Mouse (Mus musculus): ENCODE measurements around the gene Nop16. TPM values are rescaled to one million over a fixed set of nuclear protein-coding genes. Genes with fewer than 3 reads are reported as not detected.

Nop16 gene
- polyA plus RNA-seq, 1 experiment from 2014 or later, result 60.6 TPM

- H3K27ac ChIP-seq (replicated peaks), result peak overlapping the region; percentile 74
- peak overlapping the region; percentile 97 for H3K4me2 ChIP-seq
- no peaks in the 10 kb centered on the region for H3K9me3 ChIP-seq
- WGBS, result 10% methylated on average over 13 of the region's 13 CpGs
- H3K4me3 ChIP-seq, result peak overlapping the region; percentile 87
- peaks cover 32% of the 10 kb centered on the region for H3K4me1 ChIP-seq
- 0 out of 2 replicates have a peak, but pooled peaks have one; percentile 3 for ATAC-seq (ENCODE audit: extremely low read depth, insufficient number of reproducible peaks, low FRiP score, low TSS enrichment)
- no peaks in the 10 kb centered on the region for H3K27me3 ChIP-seq (replicated peaks)
- peak overlapping the region; percentile 93 for H3K9ac ChIP-seq
- peaks cover 11% of the 10 kb centered on the region for H3K36me3 ChIP-seq
Observed at GRCm38 (mm10) chr13:54610613-54610971, 20.7 kb upstream of the Nop16 start.

GRCm38 (mm10) chr13:54609301-54609700 is 19.4 kb upstream of the Nop16 start:
- Histone ChIP-seq H3K9me3 (no peaks in the 10 kb centered on the region), H3K9ac (peak overlapping the region; percentile 54), H3K36me3 (peaks cover 17% of the 10 kb centered on the region), H3K4me2 (peak overlapping the region; percentile 97), H3K4me1 (peaks cover 32% of the 10 kb centered on the region), H3K27ac (replicated peaks) (0 out of 2 replicates have a peak overlapping the region, but pooled peaks have one; percentile 0), H3K4me3 (no peak overlapping the region), H3K27me3 (replicated peaks) (no peaks in the 10 kb centered on the region)
- ATAC-seq (ENCODE audit: extremely low read depth, insufficient number of reproducible peaks, low FRiP score, low TSS enrichment), result no peak
- WGBS, result 0% methylated on average over 1 of the region's 1 CpGs

- Histone ChIP-seq H3K4me3 (no peak overlapping the region), H3K27me3 (replicated peaks) (no peaks in the 10 kb centered on the region), H3K36me3 (peaks cover 17% of the 10 kb centered on the region), H3K4me1 (peaks cover 32% of the 10 kb centered on the region), H3K4me2 (peak overlapping the region; percentile 97), H3K9me3 (no peaks in the 10 kb centered on the region), H3K9ac (peak overlapping the region; percentile 54), H3K27ac (replicated peaks) (0 out of 2 replicates have a peak overlapping the region, but pooled peaks have one; percentile 0)
- ATAC-seq (ENCODE audit: extremely low read depth, insufficient number of reproducible peaks, low FRiP score, low TSS enrichment), result no peak
- WGBS, result 30% methylated on average over 8 of the region's 8 CpGs
Observed at GRCm38 (mm10) chr13:54608666-54609065, 18.8 kb upstream of the Nop16 start.

- WGBS, result 70% methylated on average over 3 of the region's 3 CpGs
- Histone ChIP-seq H3K27me3 (replicated peaks) (no peaks in the 10 kb centered on the region), H3K9me3 (no peaks in the 10 kb centered on the region), H3K36me3 (peaks cover 17% of the 10 kb centered on the region), H3K4me2 (no peak overlapping the region), H3K9ac (no peak overlapping the region), H3K4me1 (peaks cover 32% of the 10 kb centered on the region), H3K4me3 (no peak overlapping the region), H3K27ac (replicated peaks) (no peak overlapping the region)
- no peak for ATAC-seq (ENCODE audit: extremely low read depth, insufficient number of reproducible peaks, low FRiP score, low TSS enrichment)
Observed at GRCm38 (mm10) chr13:54608002-54608401, 18.1 kb upstream of the Nop16 start.

- Histone ChIP-seq H3K36me3 (peaks cover 17% of the 10 kb centered on the region), H3K27ac (replicated peaks) (no peak overlapping the region), H3K4me1 (peaks cover 32% of the 10 kb centered on the region), H3K27me3 (replicated peaks) (no peaks in the 10 kb centered on the region), H3K4me2 (no peak overlapping the region), H3K9ac (no peak overlapping the region), H3K4me3 (no peak overlapping the region), H3K9me3 (no peaks in the 10 kb centered on the region)
- WGBS, result 61% methylated on average over 5 of the region's 5 CpGs
- no peak for ATAC-seq (ENCODE audit: extremely low read depth, insufficient number of reproducible peaks, low FRiP score, low TSS enrichment)
Observed at GRCm38 (mm10) chr13:54607204-54607603, 17.3 kb upstream of the Nop16 start.

- ATAC-seq (ENCODE audit: extremely low read depth, insufficient number of reproducible peaks, low FRiP score, low TSS enrichment), result no peak
- peaks cover 23% of the 10 kb centered on the region for H3K4me1 ChIP-seq
- H3K27ac ChIP-seq (replicated peaks), result no peak overlapping the region
- no peaks in the 10 kb centered on the region for H3K27me3 ChIP-seq (replicated peaks)
- H3K4me2 ChIP-seq, result no peak overlapping the region
- 74% methylated on average over 5 of the region's 5 CpGs for WGBS
- no peak overlapping the region for H3K4me3 ChIP-seq
- H3K9ac ChIP-seq, result no peak overlapping the region
- peaks cover 17% of the 10 kb centered on the region for H3K36me3 ChIP-seq
- no peaks in the 10 kb centered on the region for H3K9me3 ChIP-seq
Observed at GRCm38 (mm10) chr13:54605426-54605825, 15.5 kb upstream of the Nop16 start.

GRCm38 (mm10) chr13:54604221-54604620 is 14.3 kb upstream of the Nop16 start:
- Histone ChIP-seq H3K36me3 (peaks cover 23% of the 10 kb centered on the region), H3K27ac (replicated peaks) (no peak overlapping the region), H3K27me3 (replicated peaks) (no peaks in the 10 kb centered on the region), H3K4me3 (no peak overlapping the region), H3K9me3 (no peaks in the 10 kb centered on the region), H3K9ac (no peak overlapping the region), H3K4me1 (peaks cover 11% of the 10 kb centered on the region), H3K4me2 (no peak overlapping the region)
- WGBS, result 70% methylated on average over 4 of the region's 4 CpGs
- no peak for ATAC-seq (ENCODE audit: extremely low read depth, insufficient number of reproducible peaks, low FRiP score, low TSS enrichment)

GRCm38 (mm10) chr13:54603501-54603900 is 13.6 kb upstream of the Nop16 start:
- Histone ChIP-seq H3K9ac (no peak overlapping the region), H3K36me3 (peaks cover 29% of the 10 kb centered on the region), H3K4me1 (peaks cover 4% of the 10 kb centered on the region), H3K4me3 (no peak overlapping the region), H3K4me2 (no peak overlapping the region), H3K27me3 (replicated peaks) (no peaks in the 10 kb centered on the region), H3K27ac (replicated peaks) (no peak overlapping the region), H3K9me3 (no peaks in the 10 kb centered on the region)
- no peak for ATAC-seq (ENCODE audit: extremely low read depth, insufficient number of reproducible peaks, low FRiP score, low TSS enrichment)

GRCm38 (mm10) chr13:54602639-54603111 is 12.8 kb upstream of the Nop16 start:
- H3K4me3 ChIP-seq, result no peak overlapping the region
- H3K36me3 ChIP-seq, result peaks cover 31% of the 10 kb centered on the region
- peaks cover 8% of the 10 kb centered on the region for H3K4me1 ChIP-seq
- H3K27ac ChIP-seq (replicated peaks), result no peak overlapping the region
- WGBS, result 59% methylated on average over 3 of the region's 3 CpGs
- no peak overlapping the region for H3K4me2 ChIP-seq
- no peaks in the 10 kb centered on the region for H3K27me3 ChIP-seq (replicated peaks)
- ATAC-seq (ENCODE audit: extremely low read depth, insufficient number of reproducible peaks, low FRiP score, low TSS enrichment), result no peak
- no peak overlapping the region for H3K9ac ChIP-seq
- H3K9me3 ChIP-seq, result no peaks in the 10 kb centered on the region

GRCm38 (mm10) chr13:54598622-54599143 is 8.8 kb upstream of the Nop16 start:
- Histone ChIP-seq H3K27me3 (replicated peaks) (no peaks in the 10 kb centered on the region), H3K4me3 (no peak overlapping the region), H3K9me3 (no peaks in the 10 kb centered on the region), H3K36me3 (peaks cover 28% of the 10 kb centered on the region), H3K4me1 (peaks cover 37% of the 10 kb centered on the region), H3K4me2 (no peak overlapping the region), H3K9ac (no peak overlapping the region), H3K27ac (replicated peaks) (no peak overlapping the region)
- no peak for ATAC-seq (ENCODE audit: extremely low read depth, insufficient number of reproducible peaks, low FRiP score, low TSS enrichment)
- 84% methylated on average over 12 of the region's 12 CpGs for WGBS

- H3K4me2 ChIP-seq, result peak overlapping the region; percentile 41
- peak overlapping the region; percentile 84 for H3K27ac ChIP-seq (replicated peaks)
- H3K4me1 ChIP-seq, result peaks cover 39% of the 10 kb centered on the region
- no peak for ATAC-seq (ENCODE audit: extremely low read depth, insufficient number of reproducible peaks, low FRiP score, low TSS enrichment)
- peaks cover 46% of the 10 kb centered on the region for H3K36me3 ChIP-seq
- no peak overlapping the region for H3K4me3 ChIP-seq
- H3K27me3 ChIP-seq (replicated peaks), result no peaks in the 10 kb centered on the region
- H3K9me3 ChIP-seq, result no peaks in the 10 kb centered on the region
- peak overlapping the region; percentile 62 for H3K9ac ChIP-seq
- 45% methylated on average over 5 of the region's 5 CpGs for WGBS
Observed at GRCm38 (mm10) chr13:54596870-54597269, 7.0 kb upstream of the Nop16 start.

GRCm38 (mm10) chr13:54596107-54596690 is 6.3 kb upstream of the Nop16 start:
- peak overlapping the region; percentile 62; the same call in 1 of the 2 replicates for H3K9ac ChIP-seq
- ATAC-seq (ENCODE audit: extremely low read depth, insufficient number of reproducible peaks, low FRiP score, low TSS enrichment), result peak; percentile 3; the same call in 1 of the 2 replicates
- 38% methylated on average over 8 of the region's 8 CpGs for WGBS
- H3K4me2 ChIP-seq, result peak overlapping the region; percentile 41
- peak overlapping the region; percentile 84 for H3K27ac ChIP-seq (replicated peaks)
- no peaks in the 10 kb centered on the region for H3K27me3 ChIP-seq (replicated peaks)
- peaks cover 46% of the 10 kb centered on the region for H3K36me3 ChIP-seq
- no peak overlapping the region for H3K4me3 ChIP-seq
- no peaks in the 10 kb centered on the region for H3K9me3 ChIP-seq
- H3K4me1 ChIP-seq, result peaks cover 46% of the 10 kb centered on the region

Data from heart, embryonic 13.5 days (tissue).